Mouse (Mus musculus) intestine, postnatal 0 days (tissue): ENCODE measurements around the gene Abcb8. TPM values are rescaled to one million over a fixed set of nuclear protein-coding genes. Genes with fewer than 3 reads are reported as not detected.

ENCODE experiments used
- ATAC-seq: fragments of 200-750 bp; cut with Nextera tagmentation; 2 replicates; pipeline ENCODE4 v1.8.0; 2017; ENCODE audit warnings: mild to moderate bottlenecking, moderate TSS enrichment, moderate library complexity
- H3K27ac ChIP-seq: fragments of 300-500 bp; sonication (generic); 2 replicates; pipeline ENCODE4 v1.5.1; 2014; ENCODE audit warnings: mild to moderate bottlenecking, low read depth, low read length, moderate library complexity
- H3K27me3 ChIP-seq: fragments of 300-500 bp; sonication (generic); replicated peaks from 2 replicates; pipeline ENCODE4 v1.6.1; 2014; ENCODE audit warnings: low read length, mixed read lengths; ENCODE audit not compliant: control insufficient read depth, insufficient read depth
- H3K36me3 ChIP-seq: fragments of 300-500 bp; sonication (generic); 2 replicates; pipeline ENCODE4 v1.6.1; 2014; ENCODE audit warnings: mild to moderate bottlenecking, moderate library complexity; ENCODE audit not compliant: control insufficient read depth, insufficient read depth
- H3K4me1 ChIP-seq: fragments of 300-500 bp; sonication (generic); replicated peaks from 2 replicates; pipeline ENCODE4 v1.6.1; 2014; ENCODE audit warnings: antibody characterized with exemption, low read length, mixed read lengths; ENCODE audit not compliant: control insufficient read depth, insufficient read depth
- H3K4me2 ChIP-seq: fragments of 300-500 bp; sonication (generic); replicated peaks from 2 replicates; pipeline ENCODE4 v1.6.1; 2014; ENCODE audit warnings: low read depth, mild to moderate bottlenecking, moderate library complexity
- H3K4me3 ChIP-seq: fragments of 300-500 bp; sonication (generic); 2 replicates; pipeline ENCODE4 v1.5.1; 2014; ENCODE audit warnings: low read depth, low read length
- H3K9ac ChIP-seq: fragments of 300-500 bp; sonication (generic); 2 replicates; pipeline ENCODE4 v1.6.1; 2014; ENCODE audit warnings: mild to moderate bottlenecking, low read depth, low read length
- H3K9me3 ChIP-seq: fragments of 300-500 bp; sonication (generic); 2 replicates; pipeline ENCODE4 v1.6.1; 2016; ENCODE audit warnings: mixed run types; ENCODE audit not compliant: control insufficient read depth
- CTCF ChIP-seq: sonication (generic); IDR thresholded peaks from 2 replicates; pipeline ENCODE4 v1.5.1; 2016; ENCODE audit warnings: low read depth, mild to moderate bottlenecking, control low read depth, antibody characterized with exemption, moderate library complexity
- WGBS: fragments of 180-500 bp; shearing (Covaris S2); extraction: QIAGEN DNeasy Blood & Tissue Kit; methylation state at CpG from one replicate; pipeline ENCODE4 v1.1.7; 2014; 5-methylcytosine and 5-hydroxymethylcytosine counted together
- polyA plus RNA-seq: library from polyadenylated mRNA; unstranded; fragments of >200 nt; fragmentation: Nextera tagmentation; extraction: Ambion mirVana; gene quantifications from 2 replicates; pipeline ENCODE4 v1.2.1, GENCODE M21; 2015

Abcb8 gene
- polyA plus RNA-seq, 1 experiment from 2014 or later = 40.4 TPM

DNA sequence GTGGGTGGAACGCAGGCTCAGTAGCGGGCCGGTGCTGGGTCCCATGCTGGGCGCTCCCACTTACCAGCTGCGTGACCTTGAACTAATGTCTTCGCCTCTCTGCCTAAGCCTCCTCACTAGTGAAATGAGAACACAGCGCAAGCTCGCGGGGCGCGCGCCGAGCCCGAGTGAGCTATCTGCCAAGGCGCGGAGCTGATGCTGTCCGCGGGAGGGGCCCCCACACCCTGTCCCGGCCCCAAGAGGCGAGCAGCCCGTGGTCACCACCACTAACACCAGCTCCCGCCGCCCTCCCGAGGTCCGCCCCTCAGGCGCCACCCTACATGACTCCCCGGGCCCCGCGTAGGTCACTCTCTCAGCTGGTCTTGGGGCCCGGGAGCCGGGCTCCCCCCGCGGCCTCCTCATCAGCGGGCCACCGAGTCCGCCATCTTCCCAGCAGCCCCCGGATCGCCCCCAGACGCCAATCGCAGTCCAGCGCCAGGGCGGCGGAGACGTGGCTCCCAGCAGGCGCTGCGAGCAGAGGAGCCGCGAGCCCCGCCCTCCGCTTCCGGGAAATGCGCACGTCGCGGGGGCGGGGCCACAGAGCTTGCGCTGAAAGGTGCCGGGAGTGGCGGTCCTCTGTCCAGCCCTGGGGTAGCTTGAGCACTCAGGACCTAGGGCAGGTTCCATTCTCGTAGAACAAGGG is 51.4 kb downstream of the Abcb8 start, which contains the start of gene Fastk:
TSS of gene Fastk (minus strand) at position 542 of the 682 bp plus-strand sequence.
- WGBS = under 1% methylated on average over 57 of the region's 60 CpGs
- ATAC-seq = peak; percentile 82
- H3K27ac ChIP-seq = peak within 1 kb of the TSS; percentile 78
- H3K36me3 ChIP-seq = peaks cover 37% of the 10 kb centered on the region
- TF ChIP-seq CTCF = no peak
- 0 out of 2 replicates have a peak, but pooled peaks cover 12% of the 10 kb centered on the region for H3K4me1 ChIP-seq
- H3K27me3 ChIP-seq = no peaks in the 10 kb centered on the region
- H3K9me3 ChIP-seq = no peaks in the 10 kb centered on the region
- peak within 1 kb of the TSS; percentile 90 for H3K4me2 ChIP-seq
- peak within 1 kb of the TSS; percentile 62 for H3K4me3 ChIP-seq
- H3K9ac ChIP-seq = peak within 1 kb of the TSS; percentile 70

DNA sequence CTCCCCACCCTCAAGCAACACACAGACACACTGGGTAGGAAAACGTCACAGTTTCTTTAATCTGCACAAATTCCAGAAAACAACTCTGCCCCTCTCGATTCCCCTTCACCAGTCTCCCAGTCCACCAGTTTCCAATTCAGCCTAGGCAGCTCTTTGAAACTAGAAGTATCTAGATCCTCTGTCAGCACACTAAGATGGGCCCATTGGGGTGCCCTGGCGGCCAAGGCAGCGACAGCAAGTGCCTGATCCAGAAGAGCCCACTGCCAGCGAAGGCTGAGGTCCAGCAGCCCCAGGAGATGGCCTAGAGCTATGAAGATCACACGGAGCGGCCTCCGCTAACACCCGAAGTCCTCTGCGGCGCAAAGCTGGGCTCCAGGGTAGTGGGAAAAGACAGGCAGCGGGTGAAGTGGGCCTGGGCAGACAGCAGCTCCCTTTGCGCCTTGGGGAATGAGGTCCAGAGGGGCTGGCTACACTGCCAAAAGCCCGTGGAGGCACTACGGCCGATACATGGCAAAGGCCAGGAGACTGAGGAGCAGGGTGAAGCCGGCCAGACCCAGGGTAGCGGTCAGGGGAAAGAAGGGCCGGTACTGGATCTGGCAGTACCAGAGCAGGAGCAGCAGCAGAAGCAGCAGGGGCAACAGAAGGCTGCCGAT is 52.1 kb downstream of the Abcb8 start:
- Histone ChIP-seq H3K27me3 (no peaks in the 10 kb centered on the region), H3K4me1 (0 out of 2 replicates have a peak, but pooled peaks cover 12% of the 10 kb centered on the region), H3K27ac (peak overlapping the region; percentile 78; the same call in 1 of the 2 replicates), H3K9ac (peak overlapping the region; percentile 70), H3K36me3 (peaks cover 30% of the 10 kb centered on the region), H3K4me2 (peak overlapping the region; percentile 90), H3K4me3 (peak overlapping the region; percentile 62), H3K9me3 (no peaks in the 10 kb centered on the region)
- peak; percentile 30; the same call in 1 of the 2 replicates for TF ChIP-seq CTCF
- peak; percentile 0; the same call in 1 of the 2 replicates for ATAC-seq
- 59% methylated on average over 20 of the region's 20 CpGs for WGBS

GRCm38 (mm10) chr5:24446630-24447029 is 53.2 kb downstream of the Abcb8 start:
- no peaks in the 10 kb centered on the region for H3K27me3 ChIP-seq
- peak overlapping the region; percentile 69; the same call in 1 of the 2 replicates for H3K4me2 ChIP-seq
- no peak for TF ChIP-seq CTCF
- H3K9me3 ChIP-seq = no peaks in the 10 kb centered on the region
- 89% methylated on average over 7 of the region's 7 CpGs for WGBS
- no peak overlapping the region for H3K27ac ChIP-seq
- no peak overlapping the region for H3K4me3 ChIP-seq
- no peak for ATAC-seq
- H3K4me1 ChIP-seq = 0 out of 2 replicates have a peak, but pooled peaks cover 17% of the 10 kb centered on the region
- H3K36me3 ChIP-seq = peaks cover 19% of the 10 kb centered on the region; the same call in 1 of the 2 replicates
- H3K9ac ChIP-seq = no peak overlapping the region

DNA sequence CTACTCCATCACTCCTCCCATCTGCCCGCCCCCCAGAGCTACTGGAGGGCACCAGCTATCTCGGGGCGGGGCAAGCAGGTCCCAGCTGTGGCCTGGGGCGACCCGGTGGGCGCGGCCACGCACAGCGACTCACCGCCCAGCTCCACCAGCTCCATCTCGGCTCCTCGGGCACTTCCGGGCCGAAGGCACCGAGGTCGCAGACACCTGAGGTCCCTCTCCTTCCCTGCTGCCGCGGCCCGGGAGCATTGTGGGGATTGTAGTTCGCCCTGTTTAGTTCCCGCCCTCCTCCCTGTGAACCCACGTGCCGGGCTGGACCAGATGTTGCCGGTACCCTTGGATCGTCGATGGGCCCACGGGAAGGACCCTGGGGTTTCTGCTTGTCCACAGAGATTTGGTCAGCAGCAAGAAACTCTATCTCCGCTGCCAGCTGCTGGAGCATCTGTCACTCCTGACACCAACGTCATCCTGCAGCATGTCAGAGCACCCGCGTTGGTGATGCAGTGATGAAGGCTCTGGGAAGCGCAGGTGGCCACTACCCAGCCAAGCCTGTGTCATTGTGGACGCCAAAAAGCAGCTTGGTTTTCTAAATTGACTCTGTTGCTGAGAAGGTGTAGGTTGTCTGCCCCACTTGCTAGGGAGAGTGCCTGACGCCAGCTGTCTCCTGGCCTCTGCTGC is 54.3 kb downstream of the Abcb8 start, which contains the start of gene Tmub1:
TSS of gene Tmub1 (minus strand) at position 231 of the 675 bp plus-strand sequence.
- 2% methylated on average over 34 of the region's 34 CpGs for WGBS
- H3K27me3 ChIP-seq = no peaks in the 10 kb centered on the region
- no peaks in the 10 kb centered on the region for H3K9me3 ChIP-seq
- TF ChIP-seq CTCF = no peak
- H3K36me3 ChIP-seq = peaks cover 12% of the 10 kb centered on the region; the same call in 1 of the 2 replicates
- no peak within 1 kb of the TSS for H3K27ac ChIP-seq
- H3K4me2 ChIP-seq = peak within 1 kb of the TSS; percentile 69
- peak within 1 kb of the TSS; percentile 49 for H3K4me3 ChIP-seq
- peak; percentile 69 for ATAC-seq
- H3K4me1 ChIP-seq = 0 out of 2 replicates have a peak, but pooled peaks cover 17% of the 10 kb centered on the region
- peak within 1 kb of the TSS; percentile 38 for H3K9ac ChIP-seq

GRCm38 (mm10) chr5:24451264-24452029 is 58.0 kb downstream of the Abcb8 start:
- peak overlapping the region; percentile 78 for H3K9ac ChIP-seq
- H3K27ac ChIP-seq = peak overlapping the region; percentile 86
- peak overlapping the region; percentile 72 for H3K4me3 ChIP-seq
- peak overlapping the region; percentile 99 for H3K4me2 ChIP-seq
- no peaks in the 10 kb centered on the region for H3K27me3 ChIP-seq
- peak; percentile 77 for ATAC-seq
- TF ChIP-seq CTCF = no peak
- H3K36me3 ChIP-seq = no peaks in the 10 kb centered on the region
- 7% methylated on average over 23 of the region's 66 CpGs for WGBS
- H3K9me3 ChIP-seq = no peaks in the 10 kb centered on the region
- H3K4me1 ChIP-seq = 0 out of 2 replicates have a peak, but pooled peaks cover 8% of the 10 kb centered on the region
